Mouse (Mus musculus) intestine, embryonic 14.5 days (tissue): ENCODE measurements around the gene Camk2n1. TPM values are rescaled to one million over a fixed set of nuclear protein-coding genes. Genes with fewer than 3 reads are reported as not detected.

Experiments used
- ATAC-seq: fragments of 200-750 bp; cut with Nextera tagmentation; replicated peaks from 2 replicates; pipeline ENCODE4 v1.8.0; 2017; ENCODE audit warnings: low read depth, moderate number of reproducible peaks, moderate TSS enrichment, moderate library complexity; ENCODE audit not compliant: low FRiP score, low TSS enrichment
- DNase-seq: peaks from one replicate; pipeline ENCODE4 v3.0.0-alpha.2; 2018; ENCODE audit warnings: low spot score
- H3K27ac ChIP-seq: fragments of 300-500 bp; sonication (generic); 2 replicates; pipeline ENCODE4 v1.5.1; 2014; ENCODE audit warnings: low read depth, mild to moderate bottlenecking, control low read depth
- H3K27me3 ChIP-seq: fragments of 300-500 bp; sonication (generic); replicated peaks from 2 replicates; pipeline ENCODE4 v1.6.1; 2014; ENCODE audit warnings: low read length, control low read depth; ENCODE audit not compliant: control insufficient read depth, insufficient read depth
- H3K36me3 ChIP-seq: fragments of 300-500 bp; sonication (generic); 2 replicates; pipeline ENCODE4 v1.6.1; 2014; ENCODE audit warnings: low read length, control low read depth; ENCODE audit not compliant: control insufficient read depth, insufficient read depth
- H3K4me1 ChIP-seq: fragments of 300-500 bp; sonication (generic); replicated peaks from 2 replicates; pipeline ENCODE4 v1.6.1; 2014; ENCODE audit warnings: low read length, control low read depth, mixed read lengths; ENCODE audit not compliant: control insufficient read depth, insufficient read depth
- H3K4me2 ChIP-seq: fragments of 300-500 bp; sonication (generic); 2 replicates; pipeline ENCODE4 v1.6.1; 2014; ENCODE audit warnings: low read length
- H3K4me3 ChIP-seq: fragments of 300-500 bp; sonication (generic); 2 replicates; pipeline ENCODE4 v1.5.1; 2014; ENCODE audit warnings: low read depth, low read length, control low read depth, mixed read lengths
- H3K9ac ChIP-seq: fragments of 300-500 bp; sonication (generic); 2 replicates; pipeline ENCODE4 v1.6.1; 2014; ENCODE audit warnings: mild to moderate bottlenecking, low read length
- H3K9me3 ChIP-seq: fragments of 300-500 bp; sonication (generic); 2 replicates; pipeline ENCODE4 v1.6.1; 2016; ENCODE audit warnings: low read length, control low read depth; ENCODE audit not compliant: control insufficient read depth
- WGBS: fragments of 180-500 bp; shearing (Covaris S2); extraction: QIAGEN DNeasy Blood & Tissue Kit; methylation state at CpG from one replicate; pipeline ENCODE4 v1.1.7; 2014; 5-methylcytosine and 5-hydroxymethylcytosine counted together
- polyA plus RNA-seq: library from polyadenylated mRNA; unstranded; fragments of >200 nt; fragmentation: Nextera tagmentation; extraction: Ambion mirVana; gene quantifications from 2 replicates; pipeline ENCODE4 v1.2.1, GENCODE M21; 2014

The Camk2n1 gene
- polyA plus RNA-seq, 1 experiment from 2014 or later, result 5.9 TPM

DNA sequence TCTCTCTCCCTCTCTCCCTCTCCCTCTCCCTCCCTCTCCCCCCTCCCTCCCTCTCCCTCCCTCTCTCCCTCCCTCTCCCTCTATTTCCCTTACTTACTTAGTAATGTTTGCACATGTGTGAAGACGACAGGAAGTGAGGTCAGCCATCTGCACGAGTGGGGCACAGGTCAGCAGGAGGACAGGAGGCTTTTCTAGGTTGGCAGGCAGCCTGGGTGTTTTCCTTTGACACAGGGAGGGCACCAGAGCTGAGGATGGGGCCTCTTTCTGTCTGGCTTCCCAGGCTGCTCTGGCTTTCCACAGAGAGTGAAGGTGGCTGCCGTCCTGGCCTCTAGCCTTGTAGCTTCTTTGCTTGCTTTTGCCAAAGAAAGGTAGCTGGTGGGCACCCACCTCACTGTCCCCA lies 14.1 kb upstream of the Camk2n1 start:
- ATAC-seq (no peak), DNase-seq (no peak)
- H3K27me3 ChIP-seq, result no peaks in the 10 kb centered on the region
- H3K9ac ChIP-seq, result no peak overlapping the region
- no peaks in the 10 kb centered on the region for H3K9me3 ChIP-seq
- H3K4me2 ChIP-seq, result no peak overlapping the region
- no peak overlapping the region for H3K4me3 ChIP-seq
- peaks cover 8% of the 10 kb centered on the region for H3K4me1 ChIP-seq
- H3K36me3 ChIP-seq, result peaks cover 52% of the 10 kb centered on the region
- H3K27ac ChIP-seq, result no peak overlapping the region
- 43% methylated on average over 3 of the region's 3 CpGs for WGBS

- 20% methylated on average over 5 of the region's 5 CpGs for WGBS
- DNase-seq (no peak), ATAC-seq (no peak)
- H3K4me1 ChIP-seq, result no peaks in the 10 kb centered on the region; the same call in 1 of the 2 replicates
- H3K4me2 ChIP-seq, result no peak overlapping the region
- H3K27me3 ChIP-seq, result no peaks in the 10 kb centered on the region
- H3K36me3 ChIP-seq, result peaks cover 16% of the 10 kb centered on the region
- no peak overlapping the region for H3K9ac ChIP-seq
- H3K9me3 ChIP-seq, result no peaks in the 10 kb centered on the region
- no peak overlapping the region for H3K4me3 ChIP-seq
- no peak overlapping the region for H3K27ac ChIP-seq
Observed at GRCm38 (mm10) chr4:138444941-138445340, 9.2 kb upstream of the Camk2n1 start.

DNA sequence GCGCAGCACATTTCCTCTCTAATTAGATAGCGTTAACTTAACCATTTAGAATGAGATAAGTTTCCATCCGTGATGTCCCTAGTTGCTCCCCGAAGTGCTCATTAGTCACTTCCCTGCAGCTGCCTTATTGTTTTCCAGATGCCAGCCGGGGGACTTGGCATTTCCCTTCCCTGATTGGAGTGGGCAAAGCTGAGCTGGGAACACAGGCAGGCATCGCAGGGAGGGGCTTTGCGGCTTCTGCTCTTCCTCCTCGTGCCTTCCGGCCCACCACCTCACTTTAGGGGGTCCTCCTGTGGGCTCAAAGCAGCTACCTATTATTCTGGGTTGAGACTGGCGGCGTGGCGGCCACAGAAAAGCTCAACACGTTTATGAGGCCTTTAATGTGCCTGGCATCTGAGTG lies 7.1 kb upstream of the Camk2n1 start:
- Histone ChIP-seq H3K4me3 (no peak overlapping the region), H3K27ac (no peak overlapping the region), H3K27me3 (no peaks in the 10 kb centered on the region), H3K4me1 (no peaks in the 10 kb centered on the region; the same call in 1 of the 2 replicates), H3K9me3 (no peaks in the 10 kb centered on the region), H3K4me2 (no peak overlapping the region), H3K9ac (no peak overlapping the region), H3K36me3 (no peaks in the 10 kb centered on the region)
- 25% methylated on average over 13 of the region's 13 CpGs for WGBS
- ATAC-seq (0 out of 2 replicates have a peak, but pooled peaks have one; percentile 2), DNase-seq (no peak)

DNA sequence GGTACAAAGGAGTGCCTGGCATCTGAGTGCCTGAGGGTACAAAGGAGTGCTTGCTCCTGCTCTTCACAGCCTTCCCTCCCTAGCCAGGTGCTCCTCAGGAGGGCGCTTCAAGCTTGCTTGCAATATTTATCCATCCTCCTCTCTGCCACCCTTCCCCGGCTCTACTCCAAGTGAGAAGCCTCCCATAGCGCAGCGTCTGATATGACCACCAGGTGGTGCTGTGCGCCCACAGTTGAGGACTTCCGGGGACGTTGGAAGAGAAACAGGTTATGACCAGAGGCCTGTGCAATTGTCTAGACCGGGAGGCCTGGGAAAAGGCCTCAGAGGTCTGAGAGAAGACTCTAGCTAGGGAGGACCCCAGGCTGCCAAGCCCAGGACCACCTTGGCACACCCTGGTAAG lies 6.7 kb upstream of the Camk2n1 start:
- H3K4me2 ChIP-seq, result no peak overlapping the region
- H3K9me3 ChIP-seq, result no peaks in the 10 kb centered on the region
- peak; percentile 98 for DNase-seq
- no peaks in the 10 kb centered on the region for H3K27me3 ChIP-seq
- 0% methylated on average over 8 of the region's 8 CpGs for WGBS
- no peak overlapping the region for H3K9ac ChIP-seq
- peak; percentile 69 for ATAC-seq
- no peak overlapping the region for H3K27ac ChIP-seq
- H3K4me3 ChIP-seq, result no peak overlapping the region
- no peaks in the 10 kb centered on the region; the same call in 1 of the 2 replicates for H3K4me1 ChIP-seq
- H3K36me3 ChIP-seq, result no peaks in the 10 kb centered on the region

DNA sequence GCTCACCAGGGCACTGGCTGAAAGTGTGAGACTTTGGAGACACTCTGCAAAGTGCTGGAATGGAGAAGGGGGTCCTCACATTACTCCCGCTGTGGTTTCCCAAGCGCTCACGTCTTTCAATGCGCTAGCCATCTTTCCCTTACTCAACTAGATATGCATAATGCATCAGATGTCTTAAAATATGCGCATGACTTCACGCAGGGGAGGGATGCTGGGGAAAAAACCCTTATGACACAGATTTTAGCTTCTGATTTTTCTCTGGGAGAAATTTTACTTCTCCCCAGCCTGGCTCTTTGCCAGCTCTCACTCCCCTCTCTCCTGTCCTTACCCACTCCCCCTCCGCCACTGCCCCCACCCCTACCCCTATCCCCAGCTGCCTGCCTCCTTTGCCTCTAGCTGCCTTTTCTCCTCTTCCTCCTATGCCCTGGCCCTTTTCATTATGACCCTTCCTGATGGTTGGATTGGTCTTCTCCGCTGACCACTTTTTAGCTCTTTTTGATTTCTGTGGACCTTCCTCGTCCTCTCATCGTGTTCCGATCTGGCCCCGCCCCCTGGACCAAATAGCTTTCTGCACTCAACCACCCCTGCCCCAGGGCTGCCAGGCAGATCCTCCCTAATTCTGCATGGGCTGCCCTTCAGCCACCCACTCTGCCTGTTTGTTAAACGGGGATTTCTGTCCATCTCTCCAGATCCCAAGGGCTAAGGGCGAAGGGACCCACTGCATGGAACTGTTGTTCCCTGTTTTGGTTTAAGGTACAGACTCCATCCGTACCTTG lies 6.1 kb upstream of the Camk2n1 start:
- no peak overlapping the region for H3K27ac ChIP-seq
- 49% methylated on average over 15 of the region's 15 CpGs for WGBS

GRCm38 (mm10) chr4:138448872-138449615 lies 5.1 kb upstream of the Camk2n1 start:
- no peak for ATAC-seq
- WGBS, result 63% methylated on average over 7 of the region's 7 CpGs
- Histone ChIP-seq H3K9ac (no peak overlapping the region), H3K27me3 (no peaks in the 10 kb centered on the region), H3K4me3 (no peak overlapping the region), H3K4me1 (peaks cover 7% of the 10 kb centered on the region), H3K27ac (no peak overlapping the region), H3K4me2 (no peak overlapping the region), H3K36me3 (no peaks in the 10 kb centered on the region), H3K9me3 (no peaks in the 10 kb centered on the region)
- DNase-seq, result no peak

More for the DNA sequence above, 6.1 kb upstream of the Camk2n1 start:
- Histone ChIP-seq H3K4me3 (no peak overlapping the region), H3K9me3 (no peaks in the 10 kb centered on the region), H3K9ac (no peak overlapping the region), H3K4me2 (no peak overlapping the region), H3K36me3 (no peaks in the 10 kb centered on the region), H3K27me3 (no peaks in the 10 kb centered on the region), H3K4me1 (peaks cover under 1% of the 10 kb centered on the region)
- ATAC-seq, result no peak
- DNase-seq, result no peak

- Histone ChIP-seq H3K4me3 (no peak overlapping the region), H3K9ac (no peak overlapping the region), H3K27me3 (no peaks in the 10 kb centered on the region), H3K36me3 (no peaks in the 10 kb centered on the region), H3K27ac (no peak overlapping the region), H3K4me2 (no peak overlapping the region), H3K4me1 (peaks cover 7% of the 10 kb centered on the region), H3K9me3 (no peaks in the 10 kb centered on the region)
- no peak for ATAC-seq
- DNase-seq, result no peak
- 70% methylated on average over 12 of the region's 12 CpGs for WGBS
Observed at GRCm38 (mm10) chr4:138449636-138450314, 4.3 kb upstream of the Camk2n1 start.

- Histone ChIP-seq H3K4me1 (peaks cover 23% of the 10 kb centered on the region), H3K27me3 (no peaks in the 10 kb centered on the region), H3K9ac (no peak overlapping the region), H3K27ac (no peak overlapping the region), H3K4me2 (no peak overlapping the region), H3K36me3 (peaks cover 5% of the 10 kb centered on the region; the same call in 1 of the 2 replicates), H3K9me3 (no peaks in the 10 kb centered on the region), H3K4me3 (no peak overlapping the region)
- DNase-seq (no peak), ATAC-seq (no peak)
- WGBS, result 37% methylated on average over 15 of the region's 15 CpGs
Observed at GRCm38 (mm10) chr4:138452306-138453096, 1.6 kb upstream of the Camk2n1 start.
